Comparison of ENCODE assay signal across 8 mouse cellular contexts in genomic region chr5:37752027-37752967, GRCm38 (mm10). TPM values are rescaled to one million over a fixed set of nuclear protein-coding genes. Genes with fewer than 3 reads are reported as not detected.
A peak's percentile ranks its signal among the peaks of the same experiment; 100 is the strongest.
DNase-seq lines count a peak whose midpoint lies in the region; ATAC-seq and TF ChIP-seq lines count a peak whose summit lies in the region.

No protein-coding gene starts in this region.

- ATAC-seq in heart, embryonic 11.5 days (replicated peaks; ENCODE audit: insufficient number of reproducible peaks, low FRiP score, low TSS enrichment): no peak
- ATAC-seq in intestine, postnatal 0 days: 0 out of 2 replicates have a peak, but pooled peaks have one; percentile 31
- ATAC-seq in midbrain, embryonic 16.5 days: peak; percentile 91

- H3K4me1 ChIP-seq in heart, embryonic 11.5 days (ENCODE audit: control insufficient read depth, insufficient read depth, low read length): no peaks in the 10 kb centered on the region
- no peaks in the 10 kb centered on the region for H3K4me1 ChIP-seq in intestine, postnatal 0 days (replicated peaks; ENCODE audit: control insufficient read depth, insufficient read depth, low read length)
- no peaks in the 10 kb centered on the region for H3K4me1 ChIP-seq in midbrain, embryonic 16.5 days (ENCODE audit: control insufficient read depth, insufficient read depth, low read length)

- TF ChIP-seq CTCF in intestine, postnatal 0 days (IDR thresholded peaks at IDR 0.05; ENCODE audit: low read depth): peak; percentile 92

- peak; percentile 94 for DNase-seq in heart, adult 11 months
- peak; percentile 87 for DNase-seq in embryo, embryonic 10 days (ENCODE audit: low spot score)
- peak; percentile 72 for DNase-seq in gastrocnemius, postnatal 14 days
- DNase-seq in left cerebral cortex, postnatal 14 days (ENCODE audit: low spot score in 2 of 2): peak; percentile 81 to 87
- DNase-seq in testis, postnatal 10 days (ENCODE audit: low spot score): peak; percentile 72

- no peaks in the 10 kb centered on the region for H3K9me3 ChIP-seq in heart, embryonic 11.5 days (replicated peaks; ENCODE audit: control insufficient read depth, low read length)
- H3K9me3 ChIP-seq in intestine, postnatal 0 days (ENCODE audit: control insufficient read depth): no peaks in the 10 kb centered on the region
- H3K9me3 ChIP-seq in midbrain, embryonic 16.5 days (replicated peaks; ENCODE audit: control insufficient read depth, low read length, poor library complexity, severe bottlenecking): no peaks in the 10 kb centered on the region

- no peak overlapping the region for H3K4me3 ChIP-seq in heart, embryonic 11.5 days (ENCODE audit: low read depth, low read length)
- no peak overlapping the region for H3K4me3 ChIP-seq in intestine, postnatal 0 days (ENCODE audit: low read depth, low read length)
- no peak overlapping the region for H3K4me3 ChIP-seq in midbrain, embryonic 16.5 days (ENCODE audit: low read depth, low read length)

- H3K4me2 ChIP-seq in heart, embryonic 11.5 days: no peak overlapping the region
- H3K4me2 ChIP-seq in intestine, postnatal 0 days (replicated peaks; ENCODE audit: low read depth): no peak overlapping the region
- no peak overlapping the region for H3K4me2 ChIP-seq in midbrain, embryonic 16.5 days (ENCODE audit: low read length)

- H3K27me3 ChIP-seq in heart, embryonic 11.5 days (ENCODE audit: control insufficient read depth, insufficient read depth, low read length): no peaks in the 10 kb centered on the region
- H3K27me3 ChIP-seq in intestine, postnatal 0 days (replicated peaks; ENCODE audit: control insufficient read depth, insufficient read depth, low read length): no peaks in the 10 kb centered on the region
- H3K27me3 ChIP-seq in midbrain, embryonic 16.5 days (ENCODE audit: control insufficient read depth, insufficient read depth, low read depth, low read length): no peaks in the 10 kb centered on the region

- 59% methylated on average over 8 of the region's 8 CpGs for WGBS in heart, embryonic 11.5 days (ENCODE audit: insufficient replicate concordance)
- WGBS in intestine, postnatal 0 days: 64% methylated on average over 8 of the region's 8 CpGs
- WGBS in midbrain, embryonic 16.5 days: 66% methylated on average over 8 of the region's 8 CpGs

- H3K27ac ChIP-seq in heart, embryonic 11.5 days (ENCODE audit: low read depth, low read length): no peak overlapping the region
- H3K27ac ChIP-seq in intestine, postnatal 0 days (ENCODE audit: low read depth, low read length): no peak overlapping the region
- H3K27ac ChIP-seq in midbrain, embryonic 16.5 days (ENCODE audit: low read length): no peak overlapping the region

- H3K36me3 ChIP-seq in heart, embryonic 11.5 days (ENCODE audit: control insufficient read depth, insufficient read depth, low read length): no peaks in the 10 kb centered on the region
- H3K36me3 ChIP-seq in intestine, postnatal 0 days (ENCODE audit: control insufficient read depth, insufficient read depth): no peaks in the 10 kb centered on the region
- H3K36me3 ChIP-seq in midbrain, embryonic 16.5 days (ENCODE audit: control insufficient read depth, insufficient read depth, low read length): no peaks in the 10 kb centered on the region

- no peak overlapping the region for H3K9ac ChIP-seq in heart, embryonic 11.5 days (ENCODE audit: low read depth, low read length)
- no peak overlapping the region for H3K9ac ChIP-seq in intestine, postnatal 0 days (ENCODE audit: low read depth, low read length)
- H3K9ac ChIP-seq in midbrain, embryonic 16.5 days (ENCODE audit: low read depth, low read length): no peak overlapping the region

- intact Hi-C loops in gastrocnemius, postnatal 14 days (cut with DNase I; ENCODE audit: low total_unique reads): no loop called here
- intact Hi-C loops in left cerebral cortex, postnatal 14 days (cut with DNase I): loop anchor here (2.0 kb wide), 2 partner anchors 339 to 453 kb away; no protein-coding TSS in a partner anchor

RNA-seq across cellular contexts. Expression of gene Cytl1, which starts 17.0 kb away (rescaled TPM):
- polyA plus RNA-seq in heart, embryonic 11.5 days (2014; fragmentation: Nextera tagmentation; extraction: Ambion mirVana): 1.8 and 2.3 TPM in 2 replicates
- total RNA-seq in gastrocnemius, postnatal 14 days (2021): 1 to 10 TPM in 1 of 2 experiments, under 1 TPM in 1; 0.55 to 1.6 TPM
- polyA plus RNA-seq in intestine, postnatal 0 days (2015; fragmentation: Nextera tagmentation; extraction: Ambion mirVana): 0.42 TPM in 1 of 2 replicates, not detected in the other
- under 1 TPM in 1 of 2 experiments, not detected in 1; 0.37 TPM for total RNA-seq in left cerebral cortex, postnatal 14 days (2021)
- 0.21 TPM in 1 of 2 replicates, not detected in the other for polyA plus RNA-seq in midbrain, embryonic 16.5 days (2015; fragmentation: Nextera tagmentation; extraction: Ambion mirVana)

RNA-seq across cellular contexts. Expression of gene Stk32b, which starts 35.3 kb away (rescaled TPM):
- polyA plus RNA-seq in heart, embryonic 11.5 days (2014; fragmentation: Nextera tagmentation; extraction: Ambion mirVana): 0.58 and 0.90 TPM in 2 replicates
- under 1 TPM in 1 of 2 experiments, not detected in 1; 0.12 TPM for total RNA-seq in gastrocnemius, postnatal 14 days (2021)
- polyA plus RNA-seq in intestine, postnatal 0 days (2015; fragmentation: Nextera tagmentation; extraction: Ambion mirVana): 0.50 and 0.68 TPM in 2 replicates
- 1 to 10 TPM; 2.5 to 3.7 TPM for total RNA-seq in left cerebral cortex, postnatal 14 days (2021)
- polyA plus RNA-seq in midbrain, embryonic 16.5 days (2015; fragmentation: Nextera tagmentation; extraction: Ambion mirVana): 29.6 and 34.7 TPM in 2 replicates

Comparison
In these comparisons a context has a peak if more than half of its experiments do, and no peak if none do; other contexts are left out.
1. RNA of gene Stk32b, which starts 35.3 kb away (polyA plus RNA-seq): 29.6 to 34.7 TPM in midbrain, embryonic 16.5 days; 0.58 to 0.90 TPM in heart, embryonic 11.5 days and 0.50 to 0.68 TPM in intestine, postnatal 0 days; every median in the first group is over 10 times any median in the second.
2. Peak in every context shown above with its lines, with median percentiles within 50 percentile points of each other: DNase-seq.